Mouse (Mus musculus) layer of hippocampus, postnatal 25 days (tissue): ENCODE data around the gene Casz1. TPM values are rescaled to one million over a fixed set of nuclear protein-coding genes. Genes with fewer than 3 reads are reported as not detected.
A peak's percentile ranks its signal among the peaks of the same experiment; 100 is the strongest.

Experiments used
- DNase-seq, 2 experiments: peaks; one replicate each; pipeline ENCODE4 v3.0.0; 2022; ENCODE audit warnings: mixed read lengths in 2 of 2, low spot score in 1 of 2; ENCODE audit errors: extremely low spot score in 1 of 2
- total RNA-seq, 2 experiments: library from RNA; stranded (reverse); gene quantifications; 2 replicates each; pipeline ENCODE4 v1.2.3; 2021

The Casz1 gene
- total RNA-seq, 2 experiments from 2014 or later, result 0.49 to 0.75 TPM

DNA sequence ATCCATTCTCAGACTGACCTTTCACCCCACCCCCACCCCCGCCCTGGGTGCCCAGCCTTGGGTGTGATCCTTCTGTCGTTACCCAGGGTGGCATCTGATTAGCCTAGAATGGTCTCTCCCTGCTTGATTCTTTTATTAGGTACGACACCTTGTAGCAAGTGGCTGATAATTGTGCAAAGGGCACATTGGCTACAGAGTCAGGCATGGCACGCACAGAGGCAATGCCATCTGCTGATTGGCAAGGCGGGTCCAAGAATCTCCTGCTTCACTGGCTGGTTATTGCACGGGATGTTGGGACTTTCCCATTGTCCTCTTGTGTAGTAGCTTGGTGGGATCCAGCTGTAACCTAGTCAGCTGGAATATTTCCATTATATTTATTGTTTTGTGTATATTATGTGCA, 33.4 kb downstream of the Casz1 start:
- DNase-seq, result no peak

GRCm38 (mm10) chr4:148842302-148842701, 38.1 kb downstream of the Casz1 start:
- no peak for DNase-seq

DNA sequence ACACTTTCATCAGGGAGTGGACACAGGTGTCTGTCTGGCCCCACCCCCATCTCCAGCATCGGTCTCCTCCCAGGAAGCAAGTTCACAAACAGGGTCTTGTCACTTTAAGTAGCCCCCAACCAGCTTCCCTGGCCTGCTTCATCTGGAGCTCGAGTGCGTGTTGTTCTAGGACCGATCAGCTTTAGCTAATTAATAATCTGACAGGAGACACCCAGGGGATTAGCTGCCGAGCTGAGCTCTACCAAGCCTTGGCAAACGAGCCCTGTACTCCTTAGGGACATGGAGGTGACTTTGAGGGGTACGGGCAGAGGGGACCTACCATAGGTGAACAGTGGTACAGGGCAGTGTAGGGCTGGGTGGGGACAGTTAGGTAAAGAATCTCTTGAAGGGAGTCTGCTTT, 40.7 kb downstream of the Casz1 start:
- no peak for DNase-seq

DNA sequence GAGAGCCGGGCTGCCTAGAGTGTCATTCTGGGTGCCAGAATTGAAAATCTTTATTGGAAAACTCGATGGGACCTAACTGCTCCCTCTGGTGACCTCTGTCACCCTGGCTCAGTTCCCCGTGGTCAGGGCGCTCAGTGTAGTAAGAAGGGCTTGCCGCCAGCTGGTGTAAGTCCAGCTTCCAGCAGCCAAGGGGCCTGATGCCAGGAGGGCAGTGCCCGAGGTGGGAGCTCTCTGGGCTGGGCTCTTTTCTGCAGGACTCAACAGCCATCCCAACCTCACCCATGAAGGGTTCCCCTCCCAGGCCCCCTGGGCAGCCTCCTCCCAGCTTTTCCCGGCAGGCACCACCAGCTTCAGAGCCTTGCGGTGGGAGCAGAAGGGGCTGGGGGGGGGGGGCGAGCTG, 42.0 kb downstream of the Casz1 start:
- DNase-seq, result peak in 1 of 2 experiments; percentile 45

- no peak for DNase-seq
These were observed 42.5 kb downstream of the Casz1 start for GRCm38 (mm10) chr4:148846724-148847123.

GRCm38 (mm10) chr4:148847636-148848035, 43.4 kb downstream of the Casz1 start:
- no peak for DNase-seq

- DNase-seq, result no peak
These were observed 45.2 kb downstream of the Casz1 start for GRCm38 (mm10) chr4:148849437-148849836.

DNA sequence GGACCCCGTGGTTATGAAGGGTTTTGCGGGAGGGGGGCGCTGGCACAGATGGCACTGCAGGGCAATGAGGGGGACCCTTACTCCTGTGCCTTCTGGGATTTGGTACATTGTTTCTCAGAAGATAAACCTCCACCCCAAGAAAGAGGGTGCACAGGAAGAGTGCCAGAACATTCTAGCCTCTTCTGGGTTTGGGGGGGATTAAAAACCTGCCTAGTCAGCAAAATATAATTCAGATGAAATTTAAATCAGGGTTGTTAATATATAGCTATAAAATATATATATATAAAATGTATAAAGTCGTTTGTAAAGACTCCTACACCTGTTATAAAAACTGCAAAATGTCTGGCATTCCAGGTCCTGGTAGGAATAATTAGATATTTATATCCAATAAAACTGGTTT, 48.8 kb downstream of the Casz1 start:
- no peak for DNase-seq

DNA sequence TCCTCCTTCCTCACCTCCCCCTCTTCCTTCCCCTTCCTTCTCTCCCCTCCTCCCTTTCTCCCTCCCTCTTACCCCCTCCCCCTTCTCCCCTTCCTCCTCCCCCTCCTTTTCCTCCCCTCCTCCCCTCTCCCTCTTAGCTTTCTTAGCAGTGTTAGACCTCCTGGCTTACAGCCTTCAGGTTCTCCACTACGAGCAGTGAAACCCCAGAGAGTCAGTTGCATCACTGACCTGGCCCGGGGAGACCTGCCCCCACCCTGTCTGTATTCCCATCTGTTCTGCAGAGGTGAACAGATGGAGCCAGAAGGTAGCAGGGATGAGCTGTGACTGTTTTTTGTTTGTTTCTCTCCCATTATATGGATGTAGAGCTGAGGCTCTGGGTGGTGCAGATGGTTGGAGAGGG, 49.9 kb downstream of the Casz1 start:
- no peak for DNase-seq

DNA sequence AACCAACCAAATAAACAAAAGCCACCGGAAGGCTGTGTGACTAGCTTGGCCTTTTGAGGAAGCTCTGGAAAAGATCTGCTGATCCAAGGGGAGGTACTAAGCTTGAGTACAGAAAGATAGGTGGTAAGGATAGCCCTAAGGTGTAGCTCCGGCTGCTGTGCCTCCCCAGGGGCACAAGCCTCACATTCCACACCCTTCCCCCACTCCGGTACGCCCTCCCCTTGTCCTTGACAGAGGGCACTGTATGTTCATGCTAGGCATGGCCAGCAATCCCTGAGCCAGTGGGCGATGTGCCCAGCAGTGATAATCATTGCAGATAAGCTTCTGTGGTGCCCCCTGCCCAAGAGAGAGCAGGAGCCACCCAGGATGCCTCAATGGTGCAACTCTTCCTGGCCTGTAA, 51.3 kb downstream of the Casz1 start:
- DNase-seq, result no peak

DNA sequence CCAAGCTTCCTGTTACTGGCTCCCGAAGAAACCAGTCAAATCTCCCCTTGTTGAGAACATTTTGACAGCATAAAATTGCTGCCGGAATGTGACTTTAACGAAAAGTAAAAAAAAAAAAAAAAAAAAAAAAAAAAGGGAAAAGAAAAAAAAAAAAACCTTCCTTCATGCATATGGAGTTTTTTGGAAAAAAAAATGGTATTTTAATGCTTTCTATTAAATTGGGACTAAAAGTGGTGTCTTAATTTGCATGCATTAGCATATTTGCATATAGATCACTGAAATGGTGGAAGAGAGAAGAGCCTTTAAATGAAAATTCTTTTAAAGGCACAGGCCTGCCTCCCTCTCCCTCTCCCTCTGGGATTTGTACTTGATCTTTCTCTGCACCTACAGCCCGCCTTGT, 52.0 kb downstream of the Casz1 start:
- no peak for DNase-seq

- no peak for DNase-seq
These were observed 53.3 kb downstream of the Casz1 start for GRCm38 (mm10) chr4:148857398-148858084.

GRCm38 (mm10) chr4:148858194-148858593, 54.0 kb downstream of the Casz1 start:
- no peak for DNase-seq

DNA sequence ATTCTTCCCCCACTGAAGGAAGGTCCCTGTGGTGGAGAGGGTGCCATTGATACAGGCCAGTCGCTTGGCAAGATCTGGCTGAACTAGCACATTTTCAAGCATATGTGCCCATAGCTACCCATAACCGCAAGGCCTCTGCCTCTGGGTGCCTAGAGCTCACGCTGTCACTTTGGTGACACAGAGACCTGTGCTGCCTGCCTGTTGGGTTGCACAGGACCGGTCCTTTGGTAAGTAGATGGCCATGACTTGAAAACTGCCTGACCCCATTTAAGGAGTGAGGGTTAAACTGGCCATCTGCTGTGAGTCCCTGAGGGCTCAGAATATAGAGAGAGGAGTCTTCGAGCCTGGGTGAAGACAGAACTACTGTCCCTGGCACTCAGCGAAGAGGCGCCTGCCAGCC, 55.2 kb downstream of the Casz1 start:
- no peak for DNase-seq

DNA sequence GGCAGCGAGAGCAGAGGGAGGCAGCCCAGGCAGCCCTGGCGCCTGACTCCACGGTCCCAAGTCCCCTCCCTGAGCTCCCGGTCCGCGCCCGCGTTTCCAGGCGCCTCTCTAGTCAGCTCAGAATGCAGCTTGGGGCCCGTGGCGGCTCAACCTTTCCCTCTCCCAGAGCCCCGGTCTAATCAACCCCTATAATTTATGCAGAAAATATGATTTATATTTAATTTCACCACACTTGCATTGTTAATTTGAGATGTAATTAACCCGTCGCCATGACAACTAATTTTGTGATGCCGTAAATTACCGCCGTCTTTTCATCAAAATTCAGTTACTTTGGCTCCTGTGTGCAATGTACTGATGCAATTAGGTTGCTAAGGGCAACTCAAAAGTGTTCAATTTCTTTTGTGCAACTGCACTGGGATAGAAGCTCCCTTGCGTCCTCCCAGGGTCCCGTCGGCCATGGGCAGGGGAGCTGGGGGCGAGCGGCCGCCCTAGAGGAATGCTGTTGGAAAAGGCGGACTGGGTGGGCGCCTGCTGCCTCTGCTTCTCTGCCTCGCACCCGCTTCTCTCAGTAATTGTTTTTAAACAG, 55.8 kb downstream of the Casz1 start:
- DNase-seq, result peak in 1 of 2 experiments; percentile 27

DNA sequence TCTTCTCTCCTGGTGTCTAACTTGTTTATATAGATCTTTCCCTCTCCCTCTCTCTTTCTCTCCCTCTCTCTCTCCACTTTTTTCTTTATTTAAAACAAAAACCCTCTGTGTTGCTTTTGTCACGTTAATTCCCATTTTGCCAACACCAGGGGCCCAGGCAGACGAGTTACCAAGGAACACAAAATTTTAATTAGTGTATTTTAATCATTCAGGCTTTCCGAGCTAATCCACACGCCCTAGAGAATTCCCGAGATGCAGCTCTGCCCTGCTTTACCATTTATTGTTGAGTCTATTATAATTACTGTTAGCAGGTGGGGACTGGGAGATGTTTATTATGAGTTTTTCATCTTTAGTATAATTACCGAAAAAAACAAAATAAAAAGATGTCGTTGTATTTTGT, 56.4 kb downstream of the Casz1 start:
- DNase-seq, result no peak

- DNase-seq, result no peak
These were observed 62.7 kb downstream of the Casz1 start for GRCm38 (mm10) chr4:148866812-148867470.

- no peak for DNase-seq
These were observed 63.6 kb downstream of the Casz1 start for GRCm38 (mm10) chr4:148867721-148868397.

DNA sequence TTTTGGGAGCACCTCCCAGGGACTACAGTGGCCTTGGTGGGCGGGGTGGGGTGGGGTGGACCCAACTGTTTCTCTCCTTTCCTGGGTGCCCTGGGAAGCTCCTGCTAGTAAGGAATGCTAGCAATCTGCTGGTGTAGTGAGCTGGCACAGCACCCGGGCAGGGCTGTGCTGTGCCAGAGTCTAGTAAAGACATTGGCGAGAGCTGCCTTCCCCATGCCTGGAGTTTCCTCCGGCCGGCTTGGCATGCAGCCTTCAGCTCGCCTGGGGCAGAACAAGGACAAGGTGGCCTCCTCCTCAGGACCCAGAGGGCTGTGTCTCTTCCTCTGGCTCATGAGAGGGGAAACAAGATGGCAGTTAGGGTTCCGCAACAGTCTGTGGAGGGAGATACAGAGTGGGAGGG, 65.3 kb downstream of the Casz1 start:
- no peak for DNase-seq

DNA sequence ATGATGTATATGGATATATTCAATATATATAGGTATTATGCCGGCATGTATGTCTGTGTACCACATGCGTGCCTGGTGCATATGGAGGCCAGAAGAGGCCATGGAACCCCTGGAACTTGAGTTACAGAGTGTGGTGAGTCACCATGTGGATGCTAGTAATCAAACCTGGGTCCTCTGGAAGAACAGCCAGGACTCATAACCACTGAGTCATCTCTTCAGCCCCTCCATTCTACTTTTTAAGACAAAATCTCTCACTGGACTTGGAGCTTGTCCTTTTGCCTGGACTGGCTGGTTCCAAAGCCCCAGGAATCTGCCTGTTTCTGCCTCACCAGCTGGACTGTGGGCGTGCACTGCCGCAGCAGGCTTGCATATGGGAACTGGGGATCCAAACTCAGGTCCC, 66.3 kb downstream of the Casz1 start:
- no peak for DNase-seq

DNA sequence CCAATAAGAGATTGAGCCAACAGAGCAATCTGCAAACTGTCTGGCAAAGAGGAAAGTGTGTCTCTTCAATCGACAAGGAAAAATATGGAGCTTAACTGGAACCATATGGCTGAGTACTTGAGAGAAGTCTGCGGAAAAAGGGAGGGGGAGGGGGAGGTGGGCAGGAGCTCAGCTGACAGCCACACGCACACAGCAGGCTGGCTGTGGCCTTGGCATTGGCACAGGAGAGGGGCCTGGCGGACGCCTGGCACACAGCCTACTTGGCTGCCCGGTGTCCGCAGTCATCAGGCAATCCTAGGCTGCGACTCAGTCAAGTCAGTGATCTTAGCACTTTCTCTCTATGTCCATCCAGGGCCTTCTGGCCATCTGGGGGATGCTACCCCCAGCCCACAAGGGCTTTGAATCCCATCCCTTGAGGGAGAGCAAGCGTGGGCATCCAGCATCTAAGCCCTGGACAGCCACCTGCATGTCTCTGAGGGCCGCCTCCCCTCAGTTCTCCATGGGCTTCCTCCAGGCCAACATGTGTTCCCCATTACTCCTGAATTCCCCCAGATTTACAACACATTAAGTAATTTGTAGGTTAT, 67.6 kb downstream of the Casz1 start:
- no peak for DNase-seq
